8 mouse cellular contexts compared by ENCODE assay signal in the genomic region with DNA sequence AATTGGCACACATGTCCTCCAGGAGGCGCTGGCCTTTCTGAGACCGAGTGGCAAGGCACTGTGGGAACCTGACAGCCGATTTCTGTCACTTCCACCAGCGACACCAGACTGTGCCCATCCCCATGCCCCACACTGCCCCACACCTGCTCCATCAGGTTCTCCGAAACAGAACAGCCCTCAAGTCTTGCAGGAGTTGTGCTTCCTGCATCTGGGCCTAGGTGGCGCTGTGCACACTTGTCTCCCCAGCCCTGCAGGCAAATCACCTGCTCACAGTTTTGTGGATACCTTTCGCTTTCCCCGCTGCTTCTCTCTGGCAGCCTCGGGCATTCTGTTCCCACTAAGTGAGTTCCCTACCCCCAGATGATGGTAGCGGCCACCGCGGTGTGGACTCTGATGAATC.
DNase-seq lines count a peak whose midpoint lies in the region; ATAC-seq lines count a peak whose summit lies in the region.

No protein-coding gene starts in this region.

- H3K27ac ChIP-seq in hindbrain, embryonic 11.5 days (ENCODE audit: low read depth, low read length), result no peak overlapping the region

- H3K4me2 ChIP-seq in hindbrain, embryonic 11.5 days (replicated peaks; ENCODE audit: low read depth, low read length), result peak overlapping the region; percentile 30

- ATAC-seq in hindbrain, embryonic 11.5 days (ENCODE audit: low FRiP score), result no peak

- H3K9ac ChIP-seq in hindbrain, embryonic 11.5 days (ENCODE audit: low read depth, low read length), result 0 out of 2 replicates have a peak overlapping the region, but pooled peaks have one; percentile 4

- no peaks in the 10 kb centered on the region for H3K4me1 ChIP-seq in hindbrain, embryonic 11.5 days (replicated peaks; ENCODE audit: control insufficient read depth, insufficient read depth, low read length)

- no peak overlapping the region for H3K4me3 ChIP-seq in hindbrain, embryonic 11.5 days (ENCODE audit: low read depth, low read length)

- H3K36me3 ChIP-seq in hindbrain, embryonic 11.5 days (ENCODE audit: control insufficient read depth, insufficient read depth, low read length), result no peaks in the 10 kb centered on the region

- H3K9me3 ChIP-seq in hindbrain, embryonic 11.5 days (ENCODE audit: control insufficient read depth, low read length), result no peaks in the 10 kb centered on the region

- H3K27me3 ChIP-seq in hindbrain, embryonic 11.5 days (ENCODE audit: control insufficient read depth, insufficient read depth, low read length), result peaks cover 3% of the 10 kb centered on the region; the same call in 1 of the 2 replicates

- peak; percentile 69 for DNase-seq in Muller cell, postnatal 12 days (ENCODE audit: inconsistent ontology term)
- DNase-seq in cerebellum, adult 9-11 months, result peak; percentile 88
- DNase-seq in frontal cortex, postnatal 10 days (ENCODE audit: low spot score in 2 of 2), result peak; percentile 33 to 73
- DNase-seq in hindbrain, embryonic 11.5 days (ENCODE audit: low spot score), result peak; percentile 86
- DNase-seq in layer of hippocampus, postnatal 10 days (ENCODE audit: low spot score in 2 of 2), result peak; percentile 85 to 87
- DNase-seq in lung, postnatal 10 days, result peak; percentile 86
- peak; percentile 82 for DNase-seq in retina, embryonic 14.5 days (ENCODE audit: low spot score)
- peak; percentile 69 to 74 for DNase-seq in thymus, postnatal 36 days

- 2% methylated on average over 12 of the region's 12 CpGs for WGBS in hindbrain, embryonic 11.5 days
